Mouse (Mus musculus): ENCODE results near the gene Inca1. TPM values are rescaled to one million over a fixed set of nuclear protein-coding genes. Genes with fewer than 3 reads are reported as not detected.

The Inca1 gene
- total RNA-seq (2023), result not detected

GRCm38 (mm10) chr11:70699722-70700556, at the start of gene Inca1, which contains the start of gene Kif1c:
TSS of gene Inca1 (minus strand) at chr11:70700155.
TSS of gene Kif1c (plus strand) at chr11:70700548.

GRCm38 (mm10) chr11:70687601-70688199, 12.3 kb downstream of the Inca1 start, which contains the start of gene Camta2:
TSS of gene Camta2 (minus strand) at chr11:70688105.

GRCm38 (mm10) chr11:70668771-70669505, 31.0 kb downstream of the Inca1 start, which contains the start of gene Spag7:
TSS of gene Spag7 (minus strand) at chr11:70669416.

DNA sequence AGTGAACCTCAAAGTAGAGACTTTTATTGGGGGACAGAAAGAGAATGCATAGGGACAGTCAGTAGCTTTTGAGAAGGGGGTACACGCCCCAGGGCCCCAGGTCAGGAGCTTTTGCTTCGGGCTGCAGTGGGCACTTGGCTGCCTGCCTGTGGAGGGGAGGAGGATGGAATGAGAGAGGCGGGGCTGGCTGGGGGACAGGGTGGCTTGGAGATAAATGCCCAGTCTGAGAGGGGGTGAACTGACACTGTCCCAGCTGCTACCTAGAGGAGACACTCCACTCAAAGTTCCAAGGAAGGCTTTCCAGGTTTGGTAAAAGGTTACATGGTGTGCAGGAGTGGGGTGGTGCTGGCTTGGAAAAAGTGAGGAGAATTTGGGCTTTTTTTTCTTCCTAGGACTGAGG, 43.0 kb downstream of the Inca1 start, which contains the start of gene Eno3:
Gene Eno3, plus strand, starts transcription at position 239 of the 400 bp plus-strand sequence.

DNA sequence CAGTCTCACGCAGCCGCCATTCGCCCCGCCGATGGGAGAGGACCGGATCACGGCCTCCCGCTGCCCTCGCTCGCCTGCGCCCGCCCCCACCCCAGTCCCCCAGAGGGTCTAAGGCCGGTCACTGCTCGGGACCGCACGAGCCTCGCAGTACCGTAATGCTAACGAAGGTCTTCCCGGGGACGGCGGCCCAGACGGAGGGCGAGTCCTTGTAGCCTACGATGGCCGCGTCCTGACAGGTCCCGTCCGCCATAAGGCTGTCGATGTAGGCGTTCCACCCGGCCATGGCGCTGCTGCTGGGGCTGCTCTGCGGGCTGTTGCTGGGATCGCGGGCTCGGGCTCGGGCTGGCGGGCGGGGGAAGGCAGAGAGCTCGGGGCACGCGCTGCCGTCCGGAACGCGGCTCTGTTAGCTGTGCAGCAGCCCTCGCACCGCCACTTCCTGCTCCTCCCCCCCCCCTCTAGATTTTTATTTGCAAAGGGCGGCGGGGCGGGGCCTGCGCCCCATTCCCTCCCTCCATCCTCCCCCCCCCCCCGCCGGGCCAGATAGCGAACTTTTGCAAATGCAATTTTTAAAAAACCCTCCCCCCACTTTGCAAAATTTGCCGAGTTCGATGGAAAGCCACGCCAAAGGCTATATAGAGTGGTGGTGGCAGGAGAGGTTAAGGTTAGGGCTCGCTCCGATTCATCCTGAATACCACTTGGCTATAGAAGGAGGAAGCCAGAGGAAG, 45.6 kb downstream of the Inca1 start, which contains the start of gene Pfn1:
Gene Pfn1, minus strand, starts transcription at position 447 of the 725 bp plus-strand sequence.

GRCm38 (mm10) chr11:70646691-70647650, 53.0 kb downstream of the Inca1 start, which contains the start of the genes Rnf167 and Slc25a11:
TSS of gene Rnf167 (plus strand) at chr11:70647235.
TSS of gene Slc25a11 (minus strand) at chr11:70647479.

DNA sequence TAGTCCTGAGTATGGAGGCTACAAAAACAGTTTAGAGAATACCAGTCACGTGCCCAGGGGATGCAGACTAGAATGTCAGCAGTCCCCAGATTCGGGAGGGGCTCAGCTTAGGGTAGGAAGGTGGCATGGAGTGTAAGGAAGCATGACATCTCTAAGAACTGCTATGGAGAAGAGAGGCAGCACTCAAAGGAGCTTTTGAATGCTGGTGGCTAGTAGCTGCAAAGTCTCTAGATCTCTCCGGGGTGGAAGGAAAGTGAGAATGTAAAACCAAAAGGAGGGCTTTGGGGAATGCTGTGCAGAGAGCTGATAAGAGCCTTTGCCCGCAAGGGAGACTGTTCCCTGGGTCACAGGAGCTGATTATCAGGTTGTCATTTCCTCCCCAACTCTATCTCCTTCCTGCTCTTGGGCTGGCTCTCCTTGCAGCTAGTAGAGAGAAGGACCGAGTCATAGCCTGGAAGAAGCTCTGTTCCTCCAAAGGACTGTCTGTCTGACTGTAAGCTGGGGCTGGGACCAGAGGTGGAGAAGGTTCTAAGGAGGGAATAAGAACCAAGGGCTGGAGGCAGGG, 61.2 kb downstream of the Inca1 start, which contains the start of gene Gp1ba:
Gene Gp1ba, plus strand, starts transcription at position 409 of the 565 bp plus-strand sequence.

Other genes with a start within 250 kb of the Inca1 start
- gene Med11, start 248.2 kb downstream of the Inca1 start, total RNA-seq (2023), result 10 to 100 TPM; 22.7 to 25.7 TPM
- under 1 TPM in 1 of 2 experiments, not detected in 1; 0.57 TPM for gene Zmynd15, start 240.7 kb downstream of the Inca1 start, total RNA-seq (2023)
- gene Cxcl16, start 240.2 kb downstream of the Inca1 start, total RNA-seq (2023), result 1 to 10 TPM; 1.8 to 2.3 TPM
- gene Tm4sf5, start 194.9 kb downstream of the Inca1 start, total RNA-seq (2023), result not detected
- not detected for gene Vmo1, start 185.5 kb downstream of the Inca1 start, total RNA-seq (2023)
- not detected for gene Gltpd2, start 181.0 kb downstream of the Inca1 start, total RNA-seq (2023)
- gene Psmb6, start 174.8 kb downstream of the Inca1 start, total RNA-seq (2023), result 10 to 100 TPM; 93.7 to 98.2 TPM
- not detected for gene Gm40193, start 167.2 kb downstream of the Inca1 start, total RNA-seq (2023)
- 1 to 10 TPM; 2.8 to 3.8 TPM for gene Pld2, start 160.1 kb downstream of the Inca1 start, total RNA-seq (2023)
- 10 to 100 TPM; 30.4 to 35.9 TPM for gene Mink1, start 137.3 kb downstream of the Inca1 start, total RNA-seq (2023)
- gene 4930544D05Rik, start 84.3 kb downstream of the Inca1 start, total RNA-seq (2023), result not detected
- not detected for gene Chrne, start 80.9 kb downstream of the Inca1 start, total RNA-seq (2023)
- under 1 TPM; 0.44 to 0.92 TPM for gene Gp1ba, start 61.0 kb downstream of the Inca1 start, total RNA-seq (2023)
- gene Rnf167, start 52.9 kb downstream of the Inca1 start, total RNA-seq (2023), result 100 to 1,000 TPM; 143 to 145 TPM
- 10 to 100 TPM; 88.4 to 89.0 TPM for gene Slc25a11, start 52.7 kb downstream of the Inca1 start, total RNA-seq (2023)
- 1,000 to 10,000 TPM; 1,955 to 2,001 TPM for gene Pfn1, start 45.5 kb downstream of the Inca1 start, total RNA-seq (2023)
- gene Eno3, start 43.0 kb downstream of the Inca1 start, total RNA-seq (2023), result 10 to 100 TPM in 1 of 2 experiments, 1 to 10 TPM in 1; 6.5 to 12.5 TPM
- gene Spag7, start 30.7 kb downstream of the Inca1 start, total RNA-seq (2023), result 10 to 100 TPM; 34.4 to 37.7 TPM
- gene Camta2, start 12.1 kb downstream of the Inca1 start, total RNA-seq (2023), result 10 to 100 TPM; 62.9 to 65.1 TPM
- 10 to 100 TPM; 25.3 to 29.9 TPM for gene Kif1c, start 393 bp upstream of the Inca1 start, total RNA-seq (2023)
- gene Zfp3, start 64.1 kb upstream of the Inca1 start, total RNA-seq (2023), result under 1 TPM; 0.51 to 0.70 TPM
- gene Scimp, start 112.4 kb upstream of the Inca1 start, total RNA-seq (2023), result 1 to 10 TPM; 1.0 to 1.2 TPM
- gene Rabep1, start 144.6 kb upstream of the Inca1 start, total RNA-seq (2023), result 10 to 100 TPM; 13.5 to 14.3 TPM